Mouse (Mus musculus) right cerebral cortex, adult 18-20 months (tissue): Measurements from ENCODE around the gene Suco.

Source experiments
- DNase-seq: peaks from one replicate; pipeline ENCODE4 v3.0.0; 2022; ENCODE audit warnings: mixed read lengths

Gene Suco

DNA sequence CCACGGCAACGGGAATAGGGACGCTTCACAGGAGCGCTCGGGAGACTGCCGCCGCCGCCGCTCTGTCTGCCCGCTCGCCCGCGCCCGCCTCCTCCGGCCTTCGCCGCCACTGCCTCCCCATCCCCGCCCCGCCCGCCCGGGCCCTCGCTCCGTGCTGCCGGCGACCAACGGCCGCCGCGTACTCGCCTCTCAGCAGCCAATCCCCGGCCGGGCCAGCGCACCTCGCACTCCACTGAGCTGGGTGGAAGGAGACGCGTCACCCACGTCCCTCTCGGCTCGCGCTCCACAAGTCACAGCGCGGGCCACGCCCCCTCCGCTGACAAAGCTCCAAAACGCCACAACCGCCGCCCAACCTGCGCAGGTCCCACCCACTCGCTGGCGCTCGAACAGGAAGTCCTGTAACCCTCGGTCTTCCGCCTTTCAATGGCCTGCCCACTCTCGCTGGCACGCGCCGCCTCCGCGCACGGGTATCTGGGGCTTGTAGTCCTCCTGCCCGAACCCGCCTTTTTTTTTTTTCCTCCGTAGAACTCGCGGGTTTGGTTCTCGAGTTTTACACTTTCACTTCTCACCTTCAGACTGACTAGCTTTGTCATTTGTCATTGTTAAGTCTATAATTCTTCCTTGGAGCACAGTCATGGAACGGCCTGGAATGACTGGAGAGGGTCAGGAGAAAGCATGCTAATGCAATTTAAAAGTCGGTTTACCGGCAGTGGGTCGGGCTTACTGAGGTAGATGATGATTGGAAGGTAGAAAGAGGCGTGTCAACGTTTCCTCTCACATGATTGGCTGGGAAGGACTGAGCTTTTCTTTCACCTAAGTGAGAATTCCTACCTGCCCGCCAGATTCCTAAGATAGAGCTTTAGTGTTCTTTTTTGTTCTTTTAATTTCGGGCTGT, at the start of gene Suco:
TSS of gene Suco (minus strand) at position 130 of the 895 bp plus-strand sequence.
- peak; percentile 100 for DNase-seq

DNA sequence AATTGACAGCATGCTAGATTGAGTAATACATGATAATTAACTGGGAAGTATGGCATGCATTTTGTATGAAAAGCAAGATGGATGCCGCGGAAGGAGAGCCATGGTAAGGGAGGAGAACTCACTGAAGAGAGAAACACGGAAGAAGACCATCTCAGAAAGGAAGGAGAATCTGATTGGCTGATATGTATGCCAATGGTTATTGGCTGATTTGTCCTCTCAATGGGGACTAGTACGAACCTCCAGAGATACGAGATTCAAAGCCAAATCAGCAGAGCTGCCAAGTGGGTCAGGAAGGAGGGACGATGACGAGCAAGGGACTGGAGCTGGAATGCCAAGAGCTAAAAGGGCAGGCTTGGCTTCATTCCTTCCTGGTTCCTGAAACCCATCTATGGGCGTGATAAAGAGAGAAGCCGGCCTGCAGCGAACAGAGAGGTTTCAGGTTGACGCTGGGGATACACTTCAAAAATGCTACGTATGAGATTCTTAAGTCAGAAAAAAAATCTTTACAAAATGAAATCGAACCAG, 48.9 kb upstream of the Suco start:
- no peak for DNase-seq

DNA sequence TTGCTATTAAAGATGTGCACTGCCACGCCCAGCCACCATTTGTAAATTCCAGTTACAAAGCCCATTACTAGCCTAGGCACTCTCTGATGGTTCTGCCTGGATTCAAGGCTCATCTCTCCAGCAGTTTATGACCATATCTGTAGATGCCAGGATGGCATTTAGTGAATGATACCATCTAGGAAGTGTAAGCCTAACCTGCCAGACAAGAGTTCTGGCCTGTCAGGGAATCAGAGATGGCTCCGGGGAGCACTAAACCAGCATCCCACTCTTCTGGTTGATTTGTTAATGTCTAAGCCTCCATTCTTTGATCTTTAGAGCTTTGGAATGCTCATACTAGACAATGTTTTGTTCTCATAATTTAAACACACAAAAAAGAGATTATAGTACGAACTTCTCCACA, 47.8 kb upstream of the Suco start:
- DNase-seq = no peak

DNA sequence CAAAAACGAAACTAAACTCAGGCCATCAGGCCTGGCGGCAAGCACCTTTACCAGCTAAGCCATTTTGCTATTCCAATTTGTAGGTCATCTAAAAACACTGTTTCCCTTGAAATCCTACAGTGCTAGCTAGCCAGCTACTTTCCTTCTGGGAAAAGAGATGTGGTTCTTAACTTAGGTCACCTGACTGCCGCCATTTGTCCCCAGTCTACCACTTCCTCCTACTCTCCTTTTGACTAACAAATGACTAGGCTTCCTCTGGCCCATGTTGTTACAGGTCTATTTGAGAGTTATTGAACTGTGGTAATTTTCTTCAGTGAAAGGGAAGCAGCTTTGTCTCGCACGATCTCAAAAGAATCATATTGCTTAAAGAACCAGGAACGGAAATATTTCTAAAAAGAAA, 45.4 kb upstream of the Suco start:
- no peak for DNase-seq

DNA sequence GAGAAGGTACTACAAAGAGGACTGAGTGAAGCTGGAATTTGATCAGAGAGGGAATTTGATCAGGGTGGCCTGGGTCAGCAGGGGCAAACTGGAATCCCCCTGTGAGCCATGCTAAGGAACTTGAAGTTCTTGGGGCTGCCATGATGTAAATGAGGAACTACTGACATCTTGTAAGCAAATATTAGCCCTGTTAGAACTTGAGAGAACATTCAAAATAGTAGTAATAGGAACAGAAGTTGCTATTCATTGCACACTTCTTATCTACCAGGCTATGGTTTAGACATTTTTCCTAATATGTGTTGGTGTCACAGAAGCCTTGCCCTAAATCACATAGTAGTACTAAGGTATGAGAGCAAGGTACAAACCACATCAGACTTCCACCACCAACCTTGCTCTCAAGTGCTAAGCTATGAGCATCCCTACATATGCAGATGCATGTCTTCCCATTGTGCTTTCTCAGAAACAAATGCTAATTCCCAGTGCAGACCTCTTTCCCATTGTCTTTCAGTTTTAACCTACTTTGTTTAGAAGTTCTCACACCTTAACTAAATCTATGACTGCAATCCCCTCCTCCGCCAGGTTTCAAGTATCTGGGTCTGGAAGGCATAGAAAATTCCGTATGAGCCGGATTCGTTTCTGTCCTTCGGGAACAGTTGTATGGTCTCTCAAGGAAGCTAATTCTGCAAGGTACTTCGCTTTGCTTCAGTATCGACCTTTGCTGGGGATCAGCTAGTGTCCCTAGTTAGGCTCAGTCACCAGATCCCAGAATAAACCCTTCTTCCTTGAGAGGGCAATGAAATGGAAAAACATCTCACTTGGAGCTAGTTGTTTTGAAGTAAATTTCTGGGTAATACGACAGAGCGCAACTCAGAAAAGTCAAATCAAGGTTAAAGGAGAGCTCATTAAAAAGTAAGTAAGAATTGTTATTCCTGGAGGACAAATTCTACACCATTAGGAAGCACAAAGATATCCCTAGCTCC, 44.3 kb upstream of the Suco start:
- no peak for DNase-seq

DNA sequence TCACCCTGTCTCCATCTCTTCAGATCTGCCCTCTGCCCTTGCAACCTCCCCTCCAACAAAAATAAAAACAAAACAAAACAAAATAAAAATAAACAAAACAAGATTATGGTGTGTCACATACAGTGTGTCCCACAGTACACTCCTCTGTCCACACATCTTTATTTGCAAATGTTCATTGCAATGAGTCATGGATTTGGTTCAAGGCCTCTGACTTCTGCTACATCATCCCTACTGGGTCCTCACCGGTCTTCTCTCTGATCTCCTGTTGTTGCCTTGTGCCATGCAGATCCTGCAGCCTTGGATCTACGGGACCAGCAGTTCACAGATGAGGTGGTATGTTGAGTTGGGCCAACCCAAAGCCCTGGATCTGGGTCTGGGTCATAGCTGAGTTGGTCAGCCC, 43.1 kb upstream of the Suco start:
- DNase-seq = no peak

DNA sequence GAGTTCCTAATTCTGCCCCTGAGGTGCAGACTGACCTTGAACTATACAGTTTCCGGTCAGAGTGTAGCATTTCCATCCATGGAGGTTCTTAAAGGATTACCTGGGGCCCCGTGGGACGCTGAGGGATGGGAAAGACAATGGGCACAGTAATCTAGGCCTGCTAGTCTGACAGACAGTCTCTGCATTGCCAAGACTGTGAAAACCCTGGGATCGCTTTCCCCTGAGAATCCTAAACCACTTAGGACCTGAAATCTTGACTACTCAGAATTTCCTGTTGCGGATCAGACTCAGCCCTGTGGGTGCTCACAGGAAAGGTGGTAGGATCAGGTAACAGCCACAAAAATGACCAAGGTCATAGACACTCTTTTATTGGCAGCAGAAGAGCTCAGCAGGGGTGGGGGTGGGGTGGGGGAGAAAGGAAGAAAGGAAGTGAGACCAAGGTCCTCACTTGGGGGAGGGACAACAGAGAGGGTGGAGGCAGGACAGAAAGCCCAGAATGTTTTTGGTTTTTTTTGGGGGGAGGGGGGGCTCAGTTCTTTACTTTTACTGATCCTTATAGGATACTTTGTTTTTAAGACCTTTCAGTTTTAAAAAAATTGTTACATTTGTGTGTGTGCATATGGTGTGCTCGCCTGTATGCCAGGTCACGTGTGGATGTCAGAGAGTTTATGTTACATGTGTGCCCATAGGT, 42.3 kb upstream of the Suco start:
- DNase-seq = no peak

DNA sequence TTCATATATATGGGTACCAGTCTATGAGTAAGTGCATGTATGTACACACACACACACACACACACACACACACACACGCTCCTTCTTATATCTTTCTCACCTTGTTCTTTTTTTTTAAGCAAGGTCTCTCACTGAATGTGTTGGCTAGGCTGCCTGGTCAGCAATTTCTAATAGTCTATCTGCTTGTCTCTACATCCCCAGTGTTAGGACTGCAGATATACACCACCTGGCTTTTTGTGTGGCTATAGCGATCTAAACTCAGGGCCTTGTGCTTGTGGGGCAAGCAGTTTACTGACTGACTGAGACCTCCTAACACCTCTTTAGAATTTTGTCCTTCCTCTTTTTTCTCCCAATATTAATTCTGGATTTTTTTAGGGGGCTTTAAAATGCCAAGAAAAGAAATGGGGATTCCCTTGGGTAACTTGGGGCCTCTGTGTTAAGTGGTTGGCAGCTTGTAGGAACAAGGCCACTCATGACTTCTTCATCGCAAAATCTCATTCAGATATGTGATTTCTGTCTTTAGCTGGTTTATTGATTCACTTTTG, 41.5 kb upstream of the Suco start:
- DNase-seq = no peak

DNA sequence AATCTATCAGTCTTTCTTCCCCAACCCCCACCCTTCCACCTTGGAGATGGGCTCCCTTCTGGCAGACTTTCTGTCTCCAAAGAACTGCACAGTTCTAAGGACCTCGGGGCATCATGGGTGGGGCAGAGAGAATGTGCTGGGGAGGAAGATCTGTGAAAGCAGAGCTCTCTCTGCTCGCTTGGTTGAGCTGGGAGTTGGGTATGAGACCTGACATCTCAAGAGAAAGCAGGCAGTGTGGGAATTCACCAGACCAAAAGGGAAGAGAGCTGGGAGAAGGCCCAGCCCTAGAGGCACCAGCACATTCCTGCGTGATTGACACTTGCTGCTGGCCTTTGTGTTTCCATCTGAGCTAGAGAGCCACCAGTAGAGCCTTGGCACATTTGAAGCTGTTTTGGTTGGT, 39.6 kb upstream of the Suco start:
- no peak for DNase-seq

DNA sequence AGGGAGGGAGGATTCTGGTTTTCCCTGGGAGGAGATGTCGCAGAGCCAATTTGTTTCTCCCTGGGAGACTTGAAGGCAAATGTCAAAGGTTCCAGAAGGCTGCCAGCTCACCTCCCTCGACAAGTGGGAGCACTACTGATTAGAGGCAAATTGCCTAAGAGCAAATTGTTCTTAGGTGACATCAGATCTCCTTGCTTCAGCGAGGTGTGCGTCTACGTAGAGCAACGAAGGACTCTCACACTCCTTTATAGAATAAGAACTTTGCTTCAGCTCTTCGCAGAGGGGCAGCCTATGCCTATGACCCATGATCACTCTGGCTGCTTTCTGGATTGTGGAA, 37.1 kb upstream of the Suco start:
- DNase-seq = no peak

DNA sequence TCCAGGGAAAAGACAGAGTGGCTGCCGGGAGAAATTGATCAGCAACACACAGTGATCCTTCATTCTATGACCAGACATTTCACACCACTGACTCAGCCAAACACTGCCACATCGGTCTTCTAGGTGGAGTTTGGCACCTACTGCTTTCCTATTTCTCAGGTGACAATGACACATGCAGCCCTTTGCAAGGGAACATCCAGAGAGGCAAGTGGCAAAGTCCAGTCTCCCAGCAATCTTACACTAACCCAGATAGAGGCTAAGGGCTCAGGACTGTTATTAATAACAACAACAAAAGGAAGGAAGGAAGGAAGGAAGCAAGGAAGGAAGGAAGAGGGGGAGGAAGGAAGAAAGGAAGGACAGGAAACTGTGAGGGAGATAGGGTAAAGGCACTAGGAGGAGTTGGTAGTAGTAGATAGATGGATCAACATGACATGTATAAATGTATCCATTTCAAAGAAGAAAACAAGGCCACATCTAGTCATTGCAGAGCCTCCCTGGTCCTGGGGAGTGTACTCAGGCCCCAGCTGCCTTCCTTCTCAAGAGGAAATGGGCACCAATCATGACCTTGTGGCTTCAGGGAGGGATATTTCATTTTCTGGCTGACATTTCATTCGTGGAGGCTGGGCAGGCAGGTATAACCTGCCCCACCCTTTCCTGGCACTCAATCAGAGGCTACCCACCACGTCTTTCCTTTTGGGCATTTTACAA, 36.6 kb upstream of the Suco start:
- no peak for DNase-seq

DNA sequence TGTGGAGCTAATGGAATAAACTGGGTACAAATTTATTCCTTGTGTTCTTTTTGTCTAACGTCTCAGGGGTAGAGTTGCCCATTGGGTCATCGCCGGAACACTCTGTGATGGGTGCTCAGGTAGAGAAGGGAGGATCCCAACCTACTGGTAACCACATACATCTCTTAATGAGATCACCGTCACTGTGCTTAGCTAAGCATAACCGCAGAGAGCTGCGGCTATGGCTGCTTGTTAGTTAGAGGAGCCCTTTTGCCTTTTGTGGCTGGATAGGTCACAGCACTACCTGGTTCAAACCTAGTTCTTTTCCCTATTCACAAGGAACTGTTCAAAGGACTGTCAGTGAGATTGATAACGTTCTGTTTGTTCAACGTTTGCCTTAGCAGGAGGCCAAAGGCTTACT, 32.6 kb upstream of the Suco start:
- no peak for DNase-seq

DNA sequence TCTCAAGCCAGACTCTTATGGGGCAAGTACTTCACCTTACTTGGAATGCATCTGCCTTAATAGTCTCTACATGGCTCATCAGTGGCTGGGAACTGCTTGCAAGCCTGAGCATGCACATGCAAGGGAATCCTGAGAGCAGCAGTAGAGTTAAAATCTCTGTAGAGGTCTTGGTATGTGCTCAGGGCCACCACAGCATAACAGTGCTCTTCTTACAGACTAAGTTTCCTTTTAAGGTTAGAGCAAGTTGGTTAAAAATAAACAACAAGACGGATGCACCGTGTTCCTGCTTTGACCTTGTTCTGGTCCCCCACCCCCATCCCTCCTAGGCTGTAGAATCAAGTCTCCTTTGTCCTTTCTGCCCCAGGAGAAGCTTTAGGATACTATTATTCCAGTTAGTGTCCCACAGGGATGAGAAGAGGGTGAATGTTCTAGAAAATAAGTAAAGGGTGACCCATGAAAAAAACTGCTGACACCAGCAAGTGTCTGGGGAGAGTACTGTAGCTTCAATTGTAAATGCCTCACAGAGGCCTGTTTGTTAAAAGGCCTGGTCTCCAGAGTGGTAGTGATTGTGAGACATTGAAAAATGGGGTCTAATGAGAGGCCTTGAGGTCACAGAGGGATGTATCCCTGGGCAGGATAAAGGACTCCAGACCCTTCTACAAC, 31.4 kb upstream of the Suco start:
- DNase-seq = no peak

DNA sequence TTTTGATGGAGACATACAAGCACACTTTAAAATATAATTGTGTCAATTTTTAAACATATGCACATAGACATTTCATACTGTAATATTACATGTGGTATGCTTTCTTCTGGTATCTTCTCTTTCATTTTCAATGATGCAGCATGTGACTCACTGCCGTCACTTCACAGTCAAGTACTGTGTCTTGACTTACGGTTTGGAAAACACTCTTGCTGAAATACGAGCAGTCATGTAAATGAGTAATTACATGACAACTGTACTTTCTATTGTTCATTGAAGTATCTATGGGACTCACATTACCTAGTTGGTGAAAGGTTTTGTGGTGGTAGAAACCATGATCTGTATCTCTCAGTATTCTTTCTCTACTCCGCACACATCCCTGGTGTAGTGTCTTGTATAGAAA, 30.6 kb upstream of the Suco start:
- no peak for DNase-seq

DNA sequence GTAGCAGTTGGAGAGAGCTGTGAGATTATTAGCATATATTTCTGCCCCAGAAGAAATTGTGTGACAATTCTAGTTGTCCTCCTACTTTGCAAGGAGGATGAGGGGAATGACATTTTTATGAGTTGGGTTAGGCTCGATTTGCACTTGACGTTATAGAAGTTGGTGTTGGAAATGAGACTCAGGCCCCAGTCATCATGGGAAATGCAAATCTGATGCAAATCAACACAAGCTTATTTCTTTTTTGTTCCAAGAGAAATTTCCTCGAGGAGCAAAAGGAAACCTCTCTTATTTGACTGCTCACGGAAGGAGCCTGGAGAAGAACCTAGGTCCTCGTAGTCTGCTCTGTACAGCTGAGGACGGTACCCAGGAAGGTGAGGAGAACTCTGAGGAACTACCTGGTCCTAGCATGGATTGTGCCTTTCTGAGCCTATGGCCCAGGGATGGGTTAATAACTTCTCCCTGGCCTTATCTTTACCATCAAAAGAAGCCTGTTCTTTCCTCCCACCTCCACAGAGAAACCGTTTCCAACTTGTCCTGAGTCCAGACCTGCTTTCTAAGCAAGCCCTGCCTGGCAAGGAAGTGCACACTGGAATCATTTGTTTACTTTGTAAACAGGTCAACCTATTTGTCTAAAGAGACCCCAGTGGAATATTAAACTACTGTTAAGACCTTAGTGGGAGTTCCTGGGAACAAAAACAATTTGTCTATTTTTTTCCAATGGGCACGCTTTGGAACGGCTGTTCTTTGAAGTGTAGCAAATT, 26.4 kb upstream of the Suco start:
- no peak for DNase-seq

DNA sequence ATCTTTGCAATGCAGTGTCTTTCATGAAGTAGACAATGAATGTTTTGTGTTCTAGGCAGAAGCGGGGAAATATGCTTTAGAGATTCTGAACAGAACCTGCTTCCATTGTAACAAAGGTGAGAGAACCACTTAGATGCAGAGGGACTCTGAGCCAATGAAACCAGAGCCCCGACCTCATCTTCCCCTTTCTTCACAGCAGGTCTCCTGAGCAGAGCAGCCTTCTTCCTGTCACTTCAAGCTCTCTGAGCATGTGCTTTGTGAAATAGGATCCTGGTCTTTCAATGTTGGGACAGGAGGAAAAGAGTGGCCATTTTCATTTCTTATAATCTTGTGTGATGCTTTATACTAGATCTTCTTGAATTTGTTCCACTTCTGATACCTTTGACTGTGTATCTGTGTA, 23.6 kb upstream of the Suco start:
- no peak for DNase-seq

DNA sequence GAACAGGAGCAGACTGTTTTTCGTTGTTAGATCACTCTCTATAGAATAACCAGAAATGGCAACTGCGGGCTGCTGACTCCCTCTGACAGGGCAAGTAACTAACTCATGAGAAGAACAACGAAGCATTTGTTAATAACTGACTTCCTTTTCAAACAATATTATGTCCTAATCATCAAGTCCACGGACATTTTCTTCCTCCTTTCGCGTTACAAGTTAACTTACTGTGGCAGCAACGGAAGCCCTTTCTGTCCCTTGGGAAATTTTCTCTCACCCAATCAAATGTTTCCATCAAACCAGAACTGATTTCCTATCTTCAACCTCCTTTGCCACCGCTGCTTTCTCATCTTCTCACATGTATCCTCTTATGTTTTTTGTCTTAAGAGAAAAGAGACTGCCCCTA, 20.8 kb upstream of the Suco start:
- no peak for DNase-seq

DNA sequence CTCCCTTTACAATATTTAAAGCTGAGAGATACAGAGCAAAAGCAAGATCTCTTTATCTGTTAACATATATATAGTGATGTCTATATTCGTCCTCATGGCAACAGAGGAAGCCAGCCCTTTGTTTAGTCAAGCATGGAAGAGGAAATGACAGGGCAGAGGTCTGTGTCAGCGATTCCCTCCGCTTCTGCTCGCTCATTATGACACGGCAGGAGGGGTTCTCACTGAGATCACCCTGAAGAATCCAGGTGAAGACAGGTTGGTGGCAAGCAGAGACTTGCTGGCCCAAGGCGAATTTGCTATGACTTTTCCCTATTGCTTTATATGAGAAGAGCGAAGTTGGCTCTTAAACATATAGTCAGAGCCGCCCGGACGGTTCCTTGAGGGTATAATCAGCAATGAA, 19.6 kb upstream of the Suco start:
- DNase-seq = no peak

DNA sequence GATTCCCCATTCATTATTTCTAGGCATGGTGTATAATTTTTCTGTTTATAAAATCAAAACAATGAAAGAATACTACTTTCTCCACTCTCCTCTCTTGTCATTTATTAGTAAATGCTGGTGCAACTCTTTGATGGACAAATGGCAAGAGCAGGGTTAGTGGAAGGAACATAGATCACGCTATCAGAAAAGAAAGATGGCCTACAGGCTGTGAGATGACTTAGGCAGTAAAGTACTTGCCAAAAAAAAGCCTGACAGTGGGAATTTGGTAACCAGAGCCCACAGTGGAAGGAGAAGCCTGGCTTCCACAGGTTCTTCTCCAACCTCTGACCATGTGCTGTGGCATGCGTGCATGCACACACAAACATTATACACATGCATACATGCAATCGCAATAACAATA, 18.5 kb upstream of the Suco start:
- DNase-seq = no peak

DNA sequence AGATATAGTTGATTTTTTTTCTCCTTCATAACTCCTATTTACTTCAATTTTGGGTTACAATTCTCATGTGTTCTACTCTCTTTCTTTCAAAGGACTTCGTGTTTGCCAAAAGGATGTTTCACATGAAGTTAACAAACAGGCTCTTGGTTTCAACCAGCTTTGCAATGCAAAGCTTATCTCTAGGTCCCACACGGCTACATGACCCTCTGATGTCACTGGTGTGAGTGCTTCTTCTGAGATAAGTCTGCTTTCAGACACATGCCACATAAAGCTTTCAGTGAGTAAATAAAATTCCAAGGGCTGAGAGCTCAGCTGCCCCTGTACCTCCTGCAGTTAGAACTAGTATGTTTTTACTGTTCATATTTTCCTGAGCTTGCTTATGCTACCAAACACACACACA, 18.1 kb upstream of the Suco start:
- no peak for DNase-seq

DNA sequence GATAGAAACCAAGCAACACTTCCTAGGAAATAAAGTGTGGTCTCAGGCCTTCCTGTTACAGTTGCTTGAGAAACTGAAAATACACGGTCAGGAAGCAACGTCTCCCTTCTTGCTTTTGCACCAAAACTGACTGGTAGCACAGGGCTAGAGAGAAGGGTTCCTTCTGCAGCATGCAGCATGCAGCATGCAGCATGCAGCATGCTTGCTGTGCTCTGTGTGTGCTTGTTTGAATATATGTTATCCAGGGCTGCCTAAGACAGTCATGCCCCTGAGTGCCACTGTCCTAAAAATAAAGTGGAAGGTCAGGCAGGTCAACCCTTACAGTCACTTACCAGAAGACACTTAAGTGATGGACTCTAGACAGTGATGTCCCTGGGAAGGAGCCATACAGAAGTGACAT, 17.6 kb upstream of the Suco start:
- no peak for DNase-seq
